Comparison of ENCODE assay signal across 21 mouse cellular contexts in genomic region chr5:124056219-124056618, GRCm38 (mm10). TPM values are rescaled to one million over a fixed set of nuclear protein-coding genes. Genes with fewer than 3 reads are reported as not detected.
DNase-seq lines count a peak whose midpoint lies in the region; ATAC-seq and TF ChIP-seq lines count a peak whose summit lies in the region.
"Had no signal": no experiment of that assay in that cellular context is flagged by ENCODE, and none has a peak within 500 bp of the region (broad histone marks: within the 10 kb centered on the region; RNA-seq: fewer than 3 reads in every experiment).

No protein-coding gene starts in this region.

- TF ChIP-seq POLR2A in MEL (IDR thresholded peaks at IDR 0.05; ENCODE audit: control insufficient read depth in 1 of 2, insufficient read depth in 1 of 2, low read depth in 1 of 2, low read length in 2 of 2, poor library complexity in 1 of 2) = no peak

- no peak overlapping the region for H3K4me2 ChIP-seq in liver, embryonic 14.5 days (ENCODE audit: low read depth)
- no peak overlapping the region for H3K4me2 ChIP-seq in liver, embryonic 12.5 days
- H3K4me2 ChIP-seq in forebrain, embryonic 11.5 days (ENCODE audit: low read depth, low read length, severe bottlenecking) = no peak overlapping the region
- H3K4me2 ChIP-seq: embryonic facial prominence, embryonic 13.5 days; heart, embryonic 12.5 days; hindbrain, embryonic 12.5 days; neural tube, embryonic 12.5 days had no signal

- H3K36me3 ChIP-seq in liver, embryonic 14.5 days (replicated peaks; ENCODE audit: control insufficient read depth, insufficient read depth, low read depth) = no peaks in the 10 kb centered on the region
- 0 out of 2 replicates have a peak, but pooled peaks cover 3% of the 10 kb centered on the region for H3K36me3 ChIP-seq in liver, embryonic 12.5 days
- peaks cover 0 to 13% of the 10 kb centered on the region in 2 experiments; a peak in 2 of 4 replicates for H3K36me3 ChIP-seq in MEL (ENCODE audit: control insufficient read depth in 1 of 2, insufficient read depth in 2 of 2, low read length in 2 of 2)
- H3K36me3 ChIP-seq in forebrain, embryonic 11.5 days (ENCODE audit: control insufficient read depth, insufficient read depth, low read length) = no peaks in the 10 kb centered on the region
- H3K36me3 ChIP-seq: embryonic facial prominence, embryonic 13.5 days; heart, embryonic 12.5 days; hindbrain, embryonic 12.5 days; neural tube, embryonic 12.5 days had no signal

- no peak overlapping the region for H3K27ac ChIP-seq in gastrocnemius, adult 2 months
- H3K27ac ChIP-seq in liver, embryonic 14.5 days = no peak overlapping the region
- H3K27ac ChIP-seq in liver, embryonic 12.5 days = no peak overlapping the region
- no peak overlapping the region for H3K27ac ChIP-seq in MEL (ENCODE audit: control insufficient read depth, low read depth, low read length)
- no peak overlapping the region for H3K27ac ChIP-seq in forebrain, embryonic 11.5 days (ENCODE audit: low read depth, low read length)
- H3K27ac ChIP-seq: embryonic facial prominence, embryonic 13.5 days; hindbrain, embryonic 12.5 days; neural tube, embryonic 12.5 days had no signal

- WGBS in liver, embryonic 14.5 days (ENCODE audit: insufficient replicate concordance) = 97% methylated on average over 1 of the region's 1 CpGs
- WGBS in liver, embryonic 12.5 days (ENCODE audit: insufficient replicate concordance) = 91% methylated on average over 1 of the region's 1 CpGs
- WGBS in forebrain, embryonic 11.5 days = 97% methylated on average over 1 of the region's 1 CpGs

- no peak overlapping the region for H3K9ac ChIP-seq in liver, embryonic 14.5 days (replicated peaks)
- H3K9ac ChIP-seq in liver, embryonic 12.5 days = no peak overlapping the region
- H3K9ac ChIP-seq in MEL (ENCODE audit: control insufficient read depth, low read depth, low read length, poor library complexity, severe bottlenecking) = no peak overlapping the region
- H3K9ac ChIP-seq in forebrain, embryonic 11.5 days (ENCODE audit: low read length) = no peak overlapping the region
- H3K9ac ChIP-seq: embryonic facial prominence, embryonic 13.5 days; heart, embryonic 12.5 days; hindbrain, embryonic 12.5 days; neural tube, embryonic 12.5 days had no signal

- TF ChIP-seq EP300 in liver, embryonic 14.5 days (IDR thresholded peaks at IDR 0.05; ENCODE audit: low read depth) = no peak
- no peak for TF ChIP-seq EP300 in MEL (IDR thresholded peaks at IDR 0.05; ENCODE audit: low read depth in 1 of 2, low read length in 2 of 2)

- H3K79me2 ChIP-seq in MEL (ENCODE audit: control insufficient read depth, insufficient read depth, low read length, poor library complexity) = peaks cover 3% of the 10 kb centered on the region

- peaks cover 13 to 26% of the 10 kb centered on the region in 2 experiments for H3K4me1 ChIP-seq in liver, embryonic 14.5 days (replicated peaks; ENCODE audit: control insufficient read depth in 2 of 2, insufficient read depth in 2 of 2, low read length in 1 of 2)
- peaks cover 27% of the 10 kb centered on the region for H3K4me1 ChIP-seq in liver, embryonic 12.5 days
- peaks cover 8 to 16% of the 10 kb centered on the region in 2 experiments for H3K4me1 ChIP-seq in MEL (ENCODE audit: control insufficient read depth in 1 of 2, insufficient read depth in 2 of 2, low read length in 2 of 2)
- no peaks in the 10 kb centered on the region for H3K4me1 ChIP-seq in forebrain, embryonic 11.5 days (replicated peaks; ENCODE audit: control insufficient read depth, insufficient read depth, low read length)
- H3K4me1 ChIP-seq: hindbrain, embryonic 12.5 days; neural tube, embryonic 12.5 days had no signal

- ATAC-seq in liver, embryonic 14.5 days (ENCODE audit: insufficient read depth) = no peak
- no peak for ATAC-seq in liver, embryonic 12.5 days
- no peak for ATAC-seq in forebrain, embryonic 11.5 days (replicated peaks; ENCODE audit: low FRiP score)
- ATAC-seq: forebrain, embryonic 16.5 days had no signal

- TF ChIP-seq CTCF in gastrocnemius, adult 2 months (IDR thresholded peaks at IDR 0.05) = peak; percentile 21; the same call in 1 of the 2 replicates
- peak; percentile 67 for TF ChIP-seq CTCF in liver, embryonic 14.5 days (IDR thresholded peaks at IDR 0.05; ENCODE audit: low read depth)
- peak; percentile 35 to 54 (median 43) for TF ChIP-seq CTCF in MEL (IDR thresholded peaks at IDR 0.05 in 2 of 3, conservative IDR thresholded peaks at IDR 0.05 in 1 of 3; ENCODE audit: control insufficient read depth in 1 of 3, insufficient read depth in 1 of 3, low read depth in 2 of 3, low read length in 3 of 3, poor library complexity in 1 of 3, severe bottlenecking in 1 of 3)

- intact Hi-C loops in gastrocnemius, adult 2 months (cut with DNase I) = no loop called here

- no peak; the same call in 1 of the 2 replicates for TF ChIP-seq RAD21 in MEL (IDR thresholded peaks at IDR 0.05; ENCODE audit: low read depth, low read length)

- H3K27me3 ChIP-seq in liver, embryonic 14.5 days (ENCODE audit: control insufficient read depth, insufficient read depth, low read length) = no peaks in the 10 kb centered on the region
- H3K27me3 ChIP-seq in liver, embryonic 12.5 days (replicated peaks) = no peaks in the 10 kb centered on the region
- H3K27me3 ChIP-seq in MEL (ENCODE audit: control insufficient read depth in 1 of 2, insufficient read depth in 2 of 2, low read length in 2 of 2) = no peaks in the 10 kb centered on the region
- H3K27me3 ChIP-seq in forebrain, embryonic 11.5 days (ENCODE audit: control insufficient read depth, insufficient read depth, low read length) = no peaks in the 10 kb centered on the region
- H3K27me3 ChIP-seq: embryonic facial prominence, embryonic 13.5 days; heart, embryonic 12.5 days; hindbrain, embryonic 12.5 days; neural tube, embryonic 12.5 days had no signal

- no peak overlapping the region for H3K4me3 ChIP-seq in gastrocnemius, adult 2 months
- H3K4me3 ChIP-seq in liver, embryonic 14.5 days (ENCODE audit: insufficient read depth in 1 of 2, low read depth in 2 of 2, low read length in 2 of 2) = no peak overlapping the region
- no peak overlapping the region for H3K4me3 ChIP-seq in liver, embryonic 12.5 days
- H3K4me3 ChIP-seq in MEL (ENCODE audit: control insufficient read depth in 1 of 2, insufficient read depth in 1 of 2, low read depth in 2 of 2, low read length in 2 of 2) = no peak overlapping the region
- no peak overlapping the region for H3K4me3 ChIP-seq in forebrain, embryonic 11.5 days (ENCODE audit: low read depth, low read length)
- H3K4me3 ChIP-seq: embryonic facial prominence, embryonic 13.5 days; heart, embryonic 12.5 days; hindbrain, embryonic 12.5 days; neural tube, embryonic 12.5 days had no signal

- DNase-seq in gastrocnemius, adult 2 months = no peak
- no peak for DNase-seq in gastrocnemius, adult 8-10 months (ENCODE audit: low spot score in 2 of 2)
- DNase-seq in liver, embryonic 14.5 days (ENCODE audit: low read depth in 3 of 3, low spot score in 3 of 3) = no peak
- peak; percentile 43 for DNase-seq in MEL (ENCODE audit: low read depth, low spot score)
- peak; percentile 49 for DNase-seq in naive thymus-derived CD4-positive, alpha-beta T cell, adult 2 months (ENCODE audit: low read depth)
- DNase-seq in forebrain, embryonic 11.5 days (ENCODE audit: low spot score) = no peak
- DNase-seq in kidney, adult 8-10 months = no peak
- DNase-seq: adrenal gland, postnatal 14 days; cerebellum, adult 11-12 months; cerebellum, postnatal 14 days; heart, postnatal 14 days; kidney, adult 11 months; kidney, postnatal 36 days; lung, adult 18-20 months; lung, postnatal 36 days had no signal

- H3K9me3 ChIP-seq in liver, embryonic 14.5 days (ENCODE audit: control insufficient read depth, low read length) = no peaks in the 10 kb centered on the region
- H3K9me3 ChIP-seq in liver, embryonic 12.5 days (replicated peaks) = peaks cover 6% of the 10 kb centered on the region; the same call in 1 of the 2 replicates
- H3K9me3 ChIP-seq in MEL (replicated peaks; ENCODE audit: insufficient read depth, low read length) = no peaks in the 10 kb centered on the region
- H3K9me3 ChIP-seq in forebrain, embryonic 11.5 days (ENCODE audit: control insufficient read depth, low read length) = no peaks in the 10 kb centered on the region
- H3K9me3 ChIP-seq: embryonic facial prominence, embryonic 13.5 days; heart, embryonic 12.5 days; hindbrain, embryonic 12.5 days; neural tube, embryonic 12.5 days had no signal

RNA-seq across cellular contexts. Expression of gene Vps37b, which starts 24.1 kb away (rescaled TPM):
- total RNA-seq in gastrocnemius, adult 2 months (2021) = 1 to 10 TPM; 4.1 to 6.2 TPM
- 1 to 10 TPM; 4.6 to 6.2 (median 5.1) TPM for total RNA-seq in gastrocnemius, adult 8-10 months (2022)
- polyA plus RNA-seq in liver, embryonic 14.5 days (2012; rRNA removed) = 11.3 and 11.5 TPM in 2 replicates
- 8.8 and 12.6 TPM in 2 replicates for polyA plus RNA-seq in liver, embryonic 14.5 days (2014; fragmentation: Nextera tagmentation; extraction: Ambion mirVana)
- polyA plus RNA-seq in liver, embryonic 12.5 days (2016; fragmentation: Nextera tagmentation; extraction: Ambion mirVana) = 20.9 and 21.8 TPM in 2 replicates
- 27.4 and 28.6 TPM in 2 replicates for total RNA-seq in MEL (2012; rRNA removed)
- 10 to 100 TPM in 1 of 2 experiments, not detected in 1; 66.0 TPM for polyA plus RNA-seq in MEL (2012; ENCODE audit: insufficient read depth in 1 of 2, insufficient read length in 2 of 2, low read depth in 1 of 2, low replicate concordance in 2 of 2, missing spikeins in 1 of 2)
- 60.2 and 61.4 TPM in 2 replicates for polyA plus RNA-seq in forebrain, embryonic 11.5 days (2014; fragmentation: Nextera tagmentation; extraction: Ambion mirVana)

RNA-seq across cellular contexts. Expression of gene Abcb9, which starts 39.4 kb away (rescaled TPM):
- 10 to 100 TPM in 1 of 2 experiments, 1 to 10 TPM in 1; 7.1 to 11.9 TPM for total RNA-seq in gastrocnemius, adult 2 months (2021)
- 1 to 10 TPM; 7.2 to 9.5 (median 8.8) TPM for total RNA-seq in gastrocnemius, adult 8-10 months (2022)
- polyA plus RNA-seq in liver, embryonic 14.5 days (2012; rRNA removed) = 2.9 and 3.1 TPM in 2 replicates
- 2.6 and 3.6 TPM in 2 replicates for polyA plus RNA-seq in liver, embryonic 14.5 days (2014; fragmentation: Nextera tagmentation; extraction: Ambion mirVana)
- polyA plus RNA-seq in liver, embryonic 12.5 days (2016; fragmentation: Nextera tagmentation; extraction: Ambion mirVana) = 5.0 and 5.6 TPM in 2 replicates
- 2.1 and 2.4 TPM in 2 replicates for total RNA-seq in MEL (2012; rRNA removed)
- polyA plus RNA-seq in MEL (2012; ENCODE audit: insufficient read depth in 1 of 2, insufficient read length in 2 of 2, low read depth in 1 of 2, low replicate concordance in 2 of 2, missing spikeins in 1 of 2) = 1 to 10 TPM in 1 of 2 experiments, not detected in 1; 8.1 TPM
- 1.6 and 1.7 TPM in 2 replicates for polyA plus RNA-seq in forebrain, embryonic 11.5 days (2014; fragmentation: Nextera tagmentation; extraction: Ambion mirVana)

RNA-seq across cellular contexts. Expression of gene Ogfod2, which starts 55.9 kb away (rescaled TPM):
- 10 to 100 TPM; 11.7 to 12.2 TPM for total RNA-seq in gastrocnemius, adult 2 months (2021)
- 10 to 100 TPM; 15.4 to 19.7 (median 17.3) TPM for total RNA-seq in gastrocnemius, adult 8-10 months (2022)
- 10.0 and 12.5 TPM in 2 replicates for polyA plus RNA-seq in liver, embryonic 14.5 days (2012; rRNA removed)
- 10.1 and 10.9 TPM in 2 replicates for polyA plus RNA-seq in liver, embryonic 14.5 days (2014; fragmentation: Nextera tagmentation; extraction: Ambion mirVana)
- polyA plus RNA-seq in liver, embryonic 12.5 days (2016; fragmentation: Nextera tagmentation; extraction: Ambion mirVana) = 19.1 and 20.2 TPM in 2 replicates
- total RNA-seq in MEL (2012; rRNA removed) = 37.9 and 39.8 TPM in 2 replicates
- polyA plus RNA-seq in MEL (2012; ENCODE audit: insufficient read depth in 1 of 2, insufficient read length in 2 of 2, low read depth in 1 of 2, low replicate concordance in 2 of 2, missing spikeins in 1 of 2) = 10 to 100 TPM in 1 of 2 experiments, not detected in 1; 51.2 TPM
- polyA plus RNA-seq in forebrain, embryonic 11.5 days (2014; fragmentation: Nextera tagmentation; extraction: Ambion mirVana) = 14.5 and 15.8 TPM in 2 replicates

RNA-seq across cellular contexts. Expression of gene Arl6ip4, which starts 59.7 kb away (rescaled TPM):
- total RNA-seq in gastrocnemius, adult 2 months (2021) = 10 to 100 TPM; 38.3 to 41.2 TPM
- total RNA-seq in gastrocnemius, adult 8-10 months (2022) = 10 to 100 TPM; 36.7 to 46.8 (median 44.1) TPM
- 34.4 and 50.6 TPM in 2 replicates for polyA plus RNA-seq in liver, embryonic 14.5 days (2012; rRNA removed)
- 52.2 and 56.5 TPM in 2 replicates for polyA plus RNA-seq in liver, embryonic 14.5 days (2014; fragmentation: Nextera tagmentation; extraction: Ambion mirVana)
- polyA plus RNA-seq in liver, embryonic 12.5 days (2016; fragmentation: Nextera tagmentation; extraction: Ambion mirVana) = 94.1 and 100 TPM in 2 replicates
- total RNA-seq in MEL (2012; rRNA removed) = 57.8 and 60.4 TPM in 2 replicates
- polyA plus RNA-seq in MEL (2012; ENCODE audit: insufficient read depth in 1 of 2, insufficient read length in 2 of 2, low read depth in 1 of 2, low replicate concordance in 2 of 2, missing spikeins in 1 of 2) = 100 to 1,000 TPM in 1 of 2 experiments, not detected in 1; 128 TPM
- polyA plus RNA-seq in forebrain, embryonic 11.5 days (2014; fragmentation: Nextera tagmentation; extraction: Ambion mirVana) = 108 and 110 TPM in 2 replicates

Comparison
In these comparisons a context has a peak if more than half of its experiments do, and no peak if none do; other contexts are left out.
1. DNase-seq: peak in MEL (single experiment) and naive thymus-derived CD4-positive, alpha-beta T cell, adult 2 months (single experiment); none in gastrocnemius, adult 2 months (single experiment), gastrocnemius, adult 8-10 months (0 of 2), liver, embryonic 14.5 days (0 of 3), forebrain, embryonic 11.5 days (single experiment) and kidney, adult 8-10 months (0 of 2).
2. Peak in every context shown above with its lines, with median percentiles within 50 percentile points of each other: CTCF ChIP-seq.